Mouse (Mus musculus) T-cell, adult 2 months (primary cell): ENCODE measurements around the gene Rsrp1.

Experiments used
- DNase-seq: peaks from one replicate; pipeline ENCODE4 v3.0.0; 2022; ENCODE audit warnings: low spot score

Rsrp1 gene

GRCm38 (mm10) chr4:134967887-134968604 is 44.7 kb downstream of the Rsrp1 start:
- DNase-seq: no peak

- no peak for DNase-seq
Measured at GRCm38 (mm10) chr4:134968605-134968976, 45.2 kb downstream of the Rsrp1 start.

- DNase-seq: no peak
Measured at GRCm38 (mm10) chr4:134975261-134975928, 52.0 kb downstream of the Rsrp1 start.

DNA sequence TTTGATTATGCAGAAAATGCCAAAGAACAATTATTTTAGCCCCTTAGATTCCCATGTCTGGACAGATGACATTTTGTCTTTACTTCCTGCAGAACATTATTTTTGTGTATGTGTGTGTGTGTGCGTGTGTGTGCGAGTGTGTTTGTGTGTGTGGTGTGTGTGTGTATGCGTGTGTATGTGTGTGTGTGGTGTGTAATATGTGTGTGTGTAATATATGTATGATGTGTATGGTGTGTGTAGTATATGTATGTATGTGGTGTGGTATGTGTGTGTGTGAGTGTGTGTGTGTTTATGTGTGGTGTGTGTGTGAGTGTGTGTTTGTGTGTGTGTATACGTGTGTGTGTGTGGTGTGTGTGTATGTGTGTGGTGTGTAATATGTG is 52.5 kb downstream of the Rsrp1 start:
- no peak for DNase-seq
